Mouse (Mus musculus) intestine, embryonic 16.5 days (tissue): Measurements from ENCODE around the gene Arhgap45. TPM values are rescaled to one million over a fixed set of nuclear protein-coding genes. Genes with fewer than 3 reads are reported as not detected.
A peak's percentile ranks its signal among the peaks of the same experiment; 100 is the strongest.

Experiments used
- ATAC-seq: fragments of 200-750 bp; cut with Nextera tagmentation; 2 replicates; pipeline ENCODE4 v1.8.0; 2017; ENCODE audit warnings: moderate TSS enrichment, moderate library complexity
- H3K27ac ChIP-seq: fragments of 300-500 bp; sonication (generic); 2 replicates; pipeline ENCODE4 v1.5.1; 2014; ENCODE audit warnings: mild to moderate bottlenecking, low read length
- H3K27me3 ChIP-seq: fragments of 300-500 bp; sonication (generic); replicated peaks from 2 replicates; pipeline ENCODE4 v1.6.1; 2014; ENCODE audit warnings: low read length, control low read depth, mixed read lengths; ENCODE audit not compliant: control insufficient read depth, insufficient read depth
- H3K36me3 ChIP-seq: fragments of 300-500 bp; sonication (generic); 2 replicates; pipeline ENCODE4 v1.6.1; 2014; ENCODE audit warnings: low read length, control low read depth; ENCODE audit not compliant: control insufficient read depth, insufficient read depth
- H3K4me1 ChIP-seq: fragments of 300-500 bp; sonication (generic); 2 replicates; pipeline ENCODE4 v1.6.1; 2014; ENCODE audit warnings: low read length, control low read depth, mixed read lengths; ENCODE audit not compliant: control insufficient read depth, insufficient read depth
- H3K4me2 ChIP-seq: fragments of 300-500 bp; sonication (generic); 2 replicates; pipeline ENCODE4 v1.6.1; 2014; ENCODE audit warnings: low read depth, low read length, control low read depth
- H3K4me3 ChIP-seq: fragments of 300-500 bp; sonication (generic); 2 replicates; pipeline ENCODE4 v1.5.1; 2014; ENCODE audit warnings: mild to moderate bottlenecking, low read length
- H3K9ac ChIP-seq: fragments of 300-500 bp; sonication (generic); 2 replicates; pipeline ENCODE4 v1.6.1; 2014; ENCODE audit warnings: low read depth, low read length
- H3K9me3 ChIP-seq: fragments of 300-500 bp; sonication (generic); 2 replicates; pipeline ENCODE4 v1.6.1; 2016; ENCODE audit warnings: low read length, control low read depth; ENCODE audit not compliant: control insufficient read depth
- WGBS: fragments of 180-500 bp; shearing (Covaris S2); extraction: QIAGEN DNeasy Blood & Tissue Kit; methylation state at CpG from one replicate; pipeline ENCODE4 v1.1.7; 2014; 5-methylcytosine and 5-hydroxymethylcytosine counted together
- polyA plus RNA-seq: library from polyadenylated mRNA; unstranded; fragments of >200 nt; fragmentation: Nextera tagmentation; extraction: Ambion mirVana; gene quantifications from 2 replicates; pipeline ENCODE4 v1.2.1, GENCODE M21; 2015

Arhgap45 gene
- polyA plus RNA-seq, 1 experiment from 2014 or later, result 7.3 TPM

DNA sequence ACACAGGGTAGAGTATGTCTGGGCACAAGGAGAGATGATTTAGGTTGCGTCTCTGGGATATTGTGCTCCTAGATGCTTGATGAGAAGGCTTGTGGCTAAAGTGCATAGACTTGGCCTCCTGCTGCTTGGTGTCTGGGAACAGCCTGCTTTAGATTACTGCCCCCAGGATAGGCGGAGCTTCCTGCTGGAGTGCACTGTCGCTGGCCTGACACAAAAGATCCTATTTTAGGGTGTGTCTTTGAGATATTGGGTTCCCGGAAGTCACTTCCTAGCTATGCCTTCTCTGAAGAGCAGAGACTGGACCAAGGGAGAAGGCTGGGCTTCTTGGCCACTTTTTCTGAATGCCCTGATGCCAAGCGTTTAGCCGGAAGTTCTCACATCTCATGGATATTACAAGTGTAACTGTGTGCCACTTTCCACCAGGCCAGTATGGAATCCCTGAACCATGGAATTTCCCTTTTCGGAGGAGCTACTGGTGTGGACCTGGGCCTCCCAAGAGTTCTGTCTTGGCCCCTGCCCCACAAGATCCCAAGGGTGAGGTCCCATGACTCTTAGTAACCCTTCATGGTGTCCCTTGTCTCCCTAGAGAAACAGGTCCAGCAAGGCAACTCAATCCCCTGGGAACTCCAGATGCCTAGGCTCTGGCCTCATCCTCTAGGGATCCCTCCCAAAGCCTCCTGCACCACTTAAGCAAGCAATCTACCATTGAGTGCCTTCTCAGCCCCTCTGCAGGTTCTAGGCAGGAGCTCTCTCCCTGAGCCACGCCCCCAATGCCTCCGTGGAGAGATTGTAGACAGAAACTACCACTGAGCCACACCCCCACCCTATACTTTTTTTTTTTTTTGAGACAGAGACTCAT, 12.8 kb upstream of the Arhgap45 start:
- H3K9me3 ChIP-seq, result no peaks in the 10 kb centered on the region
- no peak overlapping the region for H3K27ac ChIP-seq
- H3K4me3 ChIP-seq, result no peak overlapping the region
- H3K4me2 ChIP-seq, result no peak overlapping the region
- H3K9ac ChIP-seq, result no peak overlapping the region
- peaks cover 14% of the 10 kb centered on the region for H3K4me1 ChIP-seq
- H3K36me3 ChIP-seq, result no peaks in the 10 kb centered on the region
- WGBS, result 56% methylated on average over 9 of the region's 9 CpGs
- H3K27me3 ChIP-seq, result 0 out of 2 replicates have a peak, but pooled peaks cover 6% of the 10 kb centered on the region
- ATAC-seq, result peak; percentile 34; the same call in 1 of the 2 replicates

GRCm38 (mm10) chr10:80004233-80004705, 12.2 kb upstream of the Arhgap45 start:
- Histone ChIP-seq H3K4me1 (peaks cover 14% of the 10 kb centered on the region), H3K9me3 (no peaks in the 10 kb centered on the region), H3K4me3 (no peak overlapping the region), H3K27ac (no peak overlapping the region), H3K27me3 (0 out of 2 replicates have a peak, but pooled peaks cover 6% of the 10 kb centered on the region), H3K4me2 (no peak overlapping the region), H3K9ac (no peak overlapping the region), H3K36me3 (no peaks in the 10 kb centered on the region)
- 82% methylated on average over 8 of the region's 8 CpGs for WGBS
- ATAC-seq, result no peak

GRCm38 (mm10) chr10:80011740-80012139, 4.7 kb upstream of the Arhgap45 start:
- Histone ChIP-seq H3K9ac (no peak overlapping the region), H3K4me1 (0 out of 2 replicates have a peak, but pooled peaks cover 3% of the 10 kb centered on the region), H3K9me3 (0 out of 2 replicates have a peak, but pooled peaks cover 9% of the 10 kb centered on the region), H3K4me2 (no peak overlapping the region), H3K27me3 (peaks cover 12% of the 10 kb centered on the region), H3K36me3 (0 out of 2 replicates have a peak, but pooled peaks cover 5% of the 10 kb centered on the region), H3K27ac (no peak overlapping the region), H3K4me3 (no peak overlapping the region)
- 89% methylated on average over 6 of the region's 6 CpGs for WGBS
- ATAC-seq, result no peak

- H3K27me3 ChIP-seq, result peaks cover 12% of the 10 kb centered on the region
- H3K36me3 ChIP-seq, result 0 out of 2 replicates have a peak, but pooled peaks cover 5% of the 10 kb centered on the region
- H3K4me2 ChIP-seq, result no peak overlapping the region
- H3K4me3 ChIP-seq, result no peak overlapping the region
- ATAC-seq, result no peak
- H3K9ac ChIP-seq, result no peak overlapping the region
- 0 out of 2 replicates have a peak, but pooled peaks cover 9% of the 10 kb centered on the region for H3K9me3 ChIP-seq
- WGBS, result 49% methylated on average over 25 of the region's 25 CpGs
- peaks cover 4% of the 10 kb centered on the region for H3K4me1 ChIP-seq
- H3K27ac ChIP-seq, result no peak overlapping the region
Measured at GRCm38 (mm10) chr10:80013609-80014008, 2.8 kb upstream of the Arhgap45 start.

DNA sequence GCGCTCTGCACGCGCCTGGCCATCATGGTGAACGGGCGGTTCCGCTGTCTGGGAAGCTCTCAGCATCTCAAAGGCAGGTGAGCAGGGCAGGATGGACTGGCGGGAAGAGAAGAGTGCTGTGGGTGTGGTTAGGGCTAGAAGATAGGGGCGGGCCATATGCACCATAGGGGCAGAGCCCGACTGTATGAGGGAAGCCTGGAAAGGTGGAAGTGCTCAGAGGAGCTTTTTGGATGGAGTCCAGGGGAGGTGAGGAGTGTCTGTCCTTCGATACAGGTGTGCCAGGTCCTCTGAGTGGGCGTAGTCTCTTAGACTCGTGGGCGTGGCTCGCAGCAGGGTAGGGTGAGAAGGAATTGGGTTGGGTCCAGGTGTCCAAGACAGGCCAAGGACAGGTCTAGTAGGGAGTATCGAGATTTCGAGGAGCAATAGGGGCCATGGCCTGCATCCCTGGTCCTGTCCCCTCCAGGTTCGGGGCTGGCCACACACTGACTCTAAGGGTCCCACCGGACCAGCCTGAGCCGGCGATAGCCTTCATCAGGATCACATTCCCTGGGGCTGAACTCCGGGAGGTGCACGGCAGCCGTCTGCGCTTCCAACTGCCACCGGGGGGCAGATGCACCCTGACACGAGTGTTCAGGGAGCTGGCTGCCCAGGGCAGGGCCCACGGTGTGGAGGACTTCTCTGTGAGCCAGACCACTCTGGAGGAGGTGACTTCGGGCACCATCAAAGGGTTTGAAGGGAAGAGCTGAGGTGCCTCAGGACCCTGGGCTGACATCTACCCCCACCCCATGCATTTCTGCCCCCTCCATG, 1.8 kb upstream of the Arhgap45 start:
- H3K4me2 ChIP-seq, result no peak overlapping the region
- 25% methylated on average over 28 of the region's 28 CpGs for WGBS

GRCm38 (mm10) chr10:80015583-80015982, 870 bp upstream of the Arhgap45 start:
- Histone ChIP-seq H3K27ac (no peak overlapping the region), H3K9ac (no peak overlapping the region), H3K4me2 (no peak overlapping the region), H3K4me1 (peaks cover 18% of the 10 kb centered on the region), H3K9me3 (0 out of 2 replicates have a peak, but pooled peaks cover 5% of the 10 kb centered on the region), H3K27me3 (peaks cover 12% of the 10 kb centered on the region), H3K4me3 (no peak overlapping the region), H3K36me3 (0 out of 2 replicates have a peak, but pooled peaks cover 3% of the 10 kb centered on the region)
- ATAC-seq, result no peak
- WGBS, result 77% methylated on average over 10 of the region's 10 CpGs

More for the DNA sequence above, 1.8 kb upstream of the Arhgap45 start:
- 0 out of 2 replicates have a peak, but pooled peaks cover 5% of the 10 kb centered on the region for H3K36me3 ChIP-seq
- H3K4me3 ChIP-seq, result no peak overlapping the region
- H3K27me3 ChIP-seq, result peaks cover 12% of the 10 kb centered on the region
- H3K9me3 ChIP-seq, result 0 out of 2 replicates have a peak, but pooled peaks cover 8% of the 10 kb centered on the region
- no peak overlapping the region for H3K27ac ChIP-seq
- ATAC-seq, result peak; percentile 30
- no peak overlapping the region for H3K9ac ChIP-seq
- peaks cover 15% of the 10 kb centered on the region for H3K4me1 ChIP-seq

GRCm38 (mm10) chr10:80016931-80017330, 478 bp downstream of the Arhgap45 start:
- Histone ChIP-seq H3K27ac (no peak overlapping the region), H3K4me2 (no peak overlapping the region), H3K9ac (no peak overlapping the region), H3K36me3 (no peaks in the 10 kb centered on the region), H3K4me1 (peaks cover 20% of the 10 kb centered on the region), H3K27me3 (peaks cover 12% of the 10 kb centered on the region), H3K4me3 (no peak overlapping the region), H3K9me3 (no peaks in the 10 kb centered on the region)
- no peak for ATAC-seq
- 87% methylated on average over 10 of the region's 10 CpGs for WGBS

GRCm38 (mm10) chr10:80017361-80017760, 908 bp downstream of the Arhgap45 start:
- no peak overlapping the region for H3K27ac ChIP-seq
- no peak overlapping the region; the same call in 1 of the 2 replicates for H3K9ac ChIP-seq
- peak overlapping the region; percentile 7; the same call in 1 of the 2 replicates for H3K4me3 ChIP-seq
- no peak overlapping the region for H3K4me2 ChIP-seq
- no peaks in the 10 kb centered on the region for H3K36me3 ChIP-seq
- H3K4me1 ChIP-seq, result peaks cover 20% of the 10 kb centered on the region
- ATAC-seq, result no peak
- no peaks in the 10 kb centered on the region for H3K9me3 ChIP-seq
- H3K27me3 ChIP-seq, result peaks cover 12% of the 10 kb centered on the region
- WGBS, result 70% methylated on average over 3 of the region's 3 CpGs

- WGBS, result 77% methylated on average over 14 of the region's 14 CpGs
Measured at GRCm38 (mm10) chr10:80017771-80018170, 1.3 kb downstream of the Arhgap45 start.

More at GRCm38 (mm10) chr10:80017771-80018170, 1.3 kb downstream of the Arhgap45 start:
- no peak for ATAC-seq
- Histone ChIP-seq H3K4me3 (peak overlapping the region; percentile 7; the same call in 1 of the 2 replicates), H3K4me1 (peaks cover 20% of the 10 kb centered on the region), H3K4me2 (no peak overlapping the region), H3K36me3 (no peaks in the 10 kb centered on the region), H3K9me3 (no peaks in the 10 kb centered on the region), H3K27me3 (peaks cover 12% of the 10 kb centered on the region), H3K27ac (no peak overlapping the region), H3K9ac (no peak overlapping the region; the same call in 1 of the 2 replicates)
